Mouse (Mus musculus): ENCODE data around the gene Trim59. TPM values are rescaled to one million over a fixed set of nuclear protein-coding genes. Genes with fewer than 3 reads are reported as not detected.

The Trim59 gene
- polyA plus RNA-seq (2014; fragmentation: Nextera tagmentation; extraction: Ambion mirVana): 223 and 243 TPM in 2 replicates

DNA sequence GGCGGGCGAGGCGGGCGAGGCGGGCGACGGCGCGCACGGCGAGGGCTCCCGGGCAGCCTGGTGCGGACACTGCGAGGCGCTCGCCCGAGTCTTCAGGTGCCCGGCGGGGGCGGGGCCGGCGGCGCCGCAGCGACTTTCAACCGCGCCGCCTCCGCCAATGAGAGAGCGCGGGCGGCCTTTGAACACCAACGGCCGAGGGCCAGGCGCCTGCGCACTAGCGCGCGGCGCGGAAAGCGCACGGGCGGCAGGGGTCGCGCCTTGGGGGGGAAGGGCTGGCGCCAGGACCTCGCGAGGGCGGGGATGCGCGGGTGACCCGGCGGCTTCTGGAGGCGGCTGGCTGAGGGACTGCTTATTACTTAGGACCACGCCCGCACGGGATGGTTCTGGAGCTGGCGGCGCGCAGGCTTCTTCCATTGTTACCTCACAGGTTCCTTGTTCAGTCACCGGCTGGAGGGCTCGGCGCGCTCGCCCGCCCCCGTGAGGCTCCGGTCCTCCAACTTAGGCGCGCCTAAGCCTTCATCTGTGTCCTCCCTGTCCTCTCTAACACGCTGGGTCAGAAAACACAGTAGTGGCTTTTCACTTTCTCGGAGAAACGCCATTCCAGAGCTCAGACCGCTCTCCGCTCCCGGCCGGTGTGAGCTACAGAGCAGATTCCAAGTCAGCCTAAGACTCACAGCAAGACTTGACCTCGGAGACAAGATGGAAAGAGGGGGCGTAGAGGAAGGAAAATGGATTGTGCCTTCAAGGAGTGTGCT lies at the start of gene Trim59:
Gene Trim59 (minus strand): TSS at position 111 of the 755 bp plus-strand sequence.
- Histone ChIP-seq H3K27me3 (ENCODE audit: control insufficient read depth, insufficient read depth, low read length) (no peaks in the 10 kb centered on the region), H3K27ac (ENCODE audit: low read depth, low read length) (peak within 1 kb of the TSS; percentile 94), H3K4me2 (ENCODE audit: low read depth, low read length, severe bottlenecking) (peak within 1 kb of the TSS; percentile 86), H3K9ac (ENCODE audit: low read length) (peak within 1 kb of the TSS; percentile 98), H3K4me1 (replicated peaks; ENCODE audit: control insufficient read depth, insufficient read depth, low read length) (peaks cover 12% of the 10 kb centered on the region), H3K36me3 (ENCODE audit: control insufficient read depth, insufficient read depth, low read length) (no peaks in the 10 kb centered on the region; the same call in 1 of the 2 replicates), H3K4me3 (ENCODE audit: low read depth, low read length) (peak within 1 kb of the TSS; percentile 84), H3K9me3 (ENCODE audit: control insufficient read depth, low read length) (no peaks in the 10 kb centered on the region)
- DNase-seq (ENCODE audit: low spot score) (peak; percentile 98), ATAC-seq (replicated peaks; ENCODE audit: low FRiP score) (peak; percentile 94)
- under 1% methylated on average over 65 of the region's 80 CpGs for WGBS

DNA sequence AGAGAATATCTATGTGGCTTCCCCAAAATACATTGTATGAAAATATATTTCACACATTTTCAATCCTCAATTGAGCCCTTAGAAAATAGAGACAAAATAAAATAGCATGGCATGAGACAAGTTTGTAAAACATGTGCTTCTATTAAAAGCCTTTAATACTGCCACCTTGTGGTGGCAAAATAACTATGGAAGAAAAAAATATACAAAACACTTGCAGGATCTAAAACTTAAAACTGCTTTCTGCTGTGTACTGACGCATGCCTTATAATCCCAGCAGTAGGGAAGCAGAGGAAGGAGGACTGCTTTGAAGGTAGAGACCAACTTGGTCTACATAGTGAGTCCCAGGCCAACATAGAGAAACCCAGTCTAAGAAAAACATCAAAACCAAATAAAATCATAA lies 19.4 kb upstream of the Trim59 start:
- ATAC-seq (replicated peaks; ENCODE audit: low FRiP score) (no peak), DNase-seq (ENCODE audit: low spot score) (no peak)
- Histone ChIP-seq H3K4me2 (ENCODE audit: low read depth, low read length, severe bottlenecking) (no peak overlapping the region), H3K27me3 (ENCODE audit: control insufficient read depth, insufficient read depth, low read length) (no peaks in the 10 kb centered on the region), H3K9me3 (ENCODE audit: control insufficient read depth, low read length) (no peaks in the 10 kb centered on the region), H3K4me1 (replicated peaks; ENCODE audit: control insufficient read depth, insufficient read depth, low read length) (no peaks in the 10 kb centered on the region), H3K4me3 (ENCODE audit: low read depth, low read length) (no peak overlapping the region), H3K36me3 (ENCODE audit: control insufficient read depth, insufficient read depth, low read length) (no peaks in the 10 kb centered on the region), H3K27ac (ENCODE audit: low read depth, low read length) (no peak overlapping the region), H3K9ac (ENCODE audit: low read length) (no peak overlapping the region)
- WGBS: 56% methylated on average over 1 of the region's 1 CpGs

DNA sequence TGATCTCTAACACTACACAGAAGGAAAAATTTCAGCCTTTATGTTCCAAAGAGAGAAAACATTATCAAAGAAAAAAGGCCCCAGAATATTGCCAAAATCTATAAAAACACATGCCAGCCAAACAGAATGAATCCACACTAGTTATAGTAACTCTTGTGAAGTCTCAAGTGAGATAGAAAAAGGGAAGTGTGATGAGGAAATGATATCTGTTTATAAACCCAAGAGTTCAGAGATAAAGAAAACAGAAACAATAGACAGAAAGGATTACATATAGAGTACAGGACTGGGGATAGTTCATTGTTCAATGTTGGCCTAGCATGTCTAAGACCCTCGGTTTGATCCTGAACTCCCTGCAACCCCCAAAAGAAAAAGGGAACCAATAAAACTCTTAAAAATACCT lies 18.2 kb upstream of the Trim59 start:
- no peaks in the 10 kb centered on the region for H3K4me1 ChIP-seq (replicated peaks; ENCODE audit: control insufficient read depth, insufficient read depth, low read length)
- 87% methylated on average over 1 of the region's 1 CpGs for WGBS
- DNase-seq (ENCODE audit: low spot score) (no peak), ATAC-seq (replicated peaks; ENCODE audit: low FRiP score) (no peak)
- H3K4me3 ChIP-seq (ENCODE audit: low read depth, low read length): no peak overlapping the region
- H3K9me3 ChIP-seq (ENCODE audit: control insufficient read depth, low read length): no peaks in the 10 kb centered on the region
- H3K27me3 ChIP-seq (ENCODE audit: control insufficient read depth, insufficient read depth, low read length): no peaks in the 10 kb centered on the region
- H3K9ac ChIP-seq (ENCODE audit: low read length): no peak overlapping the region
- no peaks in the 10 kb centered on the region for H3K36me3 ChIP-seq (ENCODE audit: control insufficient read depth, insufficient read depth, low read length)
- H3K27ac ChIP-seq (ENCODE audit: low read depth, low read length): no peak overlapping the region
- H3K4me2 ChIP-seq (ENCODE audit: low read depth, low read length, severe bottlenecking): no peak overlapping the region

DNA sequence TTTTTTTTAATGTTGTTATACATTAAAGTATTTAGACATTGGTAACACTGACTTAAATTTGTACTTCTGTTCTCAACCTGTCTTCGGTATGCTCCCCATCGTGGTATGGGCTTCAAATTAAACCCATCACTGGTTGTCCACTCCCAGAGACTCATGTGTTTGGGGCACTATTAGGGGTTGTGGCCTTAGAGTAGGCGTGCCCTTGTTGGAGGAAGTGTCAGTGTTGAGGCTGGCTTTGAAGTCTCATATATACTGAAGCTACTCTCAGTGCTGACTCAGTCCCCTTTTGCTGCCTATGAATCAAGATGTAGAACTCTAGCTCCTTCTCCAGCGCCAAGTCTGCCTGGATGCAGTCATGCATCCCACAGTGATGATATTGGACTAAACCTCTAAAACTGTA lies 16.1 kb upstream of the Trim59 start:
- Histone ChIP-seq H3K4me1 (replicated peaks; ENCODE audit: control insufficient read depth, insufficient read depth, low read length) (no peaks in the 10 kb centered on the region), H3K27ac (ENCODE audit: low read depth, low read length) (no peak overlapping the region), H3K27me3 (ENCODE audit: control insufficient read depth, insufficient read depth, low read length) (no peaks in the 10 kb centered on the region), H3K36me3 (ENCODE audit: control insufficient read depth, insufficient read depth, low read length) (no peaks in the 10 kb centered on the region), H3K4me2 (ENCODE audit: low read depth, low read length, severe bottlenecking) (no peak overlapping the region), H3K9me3 (ENCODE audit: control insufficient read depth, low read length) (no peaks in the 10 kb centered on the region), H3K9ac (ENCODE audit: low read length) (no peak overlapping the region), H3K4me3 (ENCODE audit: low read depth, low read length) (no peak overlapping the region)
- no peak for DNase-seq (ENCODE audit: low spot score)
- WGBS: 92% methylated on average over 4 of the region's 4 CpGs
- ATAC-seq (replicated peaks; ENCODE audit: low FRiP score): no peak

DNA sequence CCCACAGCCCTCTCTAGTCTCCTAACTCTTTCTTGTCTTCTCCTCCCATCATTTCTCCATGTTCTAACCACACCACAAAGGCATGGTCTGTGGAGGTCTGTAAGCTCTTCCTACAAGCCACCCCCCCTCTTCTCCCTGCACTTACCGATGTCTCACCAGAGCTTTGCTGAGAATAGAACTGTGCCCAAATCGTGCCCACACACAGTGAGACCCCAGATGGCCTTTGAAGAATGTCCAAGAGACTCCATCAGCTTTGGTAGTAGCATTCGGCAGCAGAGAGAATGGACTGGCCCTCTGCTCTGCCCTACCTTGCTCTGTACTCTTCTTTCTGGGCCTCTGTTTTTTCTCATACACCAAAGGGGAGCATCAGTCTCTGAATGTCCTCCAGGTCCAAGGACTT lies 11.3 kb upstream of the Trim59 start:
- no peaks in the 10 kb centered on the region for H3K36me3 ChIP-seq (ENCODE audit: control insufficient read depth, insufficient read depth, low read length)
- no peak overlapping the region for H3K27ac ChIP-seq (ENCODE audit: low read depth, low read length)
- H3K4me3 ChIP-seq (ENCODE audit: low read depth, low read length): no peak overlapping the region
- ATAC-seq (replicated peaks; ENCODE audit: low FRiP score) (no peak), DNase-seq (ENCODE audit: low spot score) (no peak)
- no peak overlapping the region for H3K9ac ChIP-seq (ENCODE audit: low read length)
- H3K9me3 ChIP-seq (ENCODE audit: control insufficient read depth, low read length): no peaks in the 10 kb centered on the region
- no peak overlapping the region for H3K4me2 ChIP-seq (ENCODE audit: low read depth, low read length, severe bottlenecking)
- H3K27me3 ChIP-seq (ENCODE audit: control insufficient read depth, insufficient read depth, low read length): no peaks in the 10 kb centered on the region
- H3K4me1 ChIP-seq (replicated peaks; ENCODE audit: control insufficient read depth, insufficient read depth, low read length): no peaks in the 10 kb centered on the region
- 94% methylated on average over 3 of the region's 3 CpGs for whole genome bisulfite sequencing

DNA sequence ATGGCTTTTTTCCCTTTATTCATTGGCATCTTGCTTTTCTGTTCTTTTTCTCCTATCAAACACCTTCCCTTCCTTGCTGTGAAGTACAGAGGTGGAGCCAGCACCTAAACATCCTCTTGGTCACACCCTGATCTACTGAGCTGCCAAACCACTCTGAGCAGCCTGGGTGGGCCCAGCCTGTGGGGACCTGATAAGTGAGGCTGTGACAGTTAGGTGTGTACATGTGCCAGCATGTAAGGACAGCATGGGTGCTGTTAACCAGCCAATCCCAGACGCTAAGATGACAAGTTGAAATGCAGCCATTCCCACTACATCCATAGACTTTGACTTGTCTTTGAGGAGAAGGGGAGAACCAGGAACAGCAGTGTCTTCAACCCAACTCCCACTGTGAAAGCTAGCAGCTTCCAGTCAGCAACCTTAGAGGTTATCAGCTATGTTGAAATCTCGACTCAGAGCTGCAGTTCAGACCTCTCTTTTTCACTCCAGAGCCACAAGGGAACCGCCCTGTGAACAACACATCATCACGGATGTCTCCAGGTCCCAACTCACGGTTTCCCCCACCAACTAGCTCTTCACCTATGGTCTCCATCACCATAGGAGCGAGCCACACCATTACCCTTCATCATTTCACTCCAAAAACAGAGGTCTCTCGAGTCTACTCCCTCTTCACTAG lies 10.3 kb upstream of the Trim59 start:
- no peak for ATAC-seq (replicated peaks; ENCODE audit: low FRiP score)
- Histone ChIP-seq H3K4me1 (replicated peaks; ENCODE audit: control insufficient read depth, insufficient read depth, low read length) (no peaks in the 10 kb centered on the region), H3K9me3 (ENCODE audit: control insufficient read depth, low read length) (no peaks in the 10 kb centered on the region), H3K4me3 (ENCODE audit: low read depth, low read length) (no peak overlapping the region), H3K27me3 (ENCODE audit: control insufficient read depth, insufficient read depth, low read length) (no peaks in the 10 kb centered on the region), H3K27ac (ENCODE audit: low read depth, low read length) (no peak overlapping the region), H3K4me2 (ENCODE audit: low read depth, low read length, severe bottlenecking) (no peak overlapping the region), H3K9ac (ENCODE audit: low read length) (no peak overlapping the region), H3K36me3 (ENCODE audit: control insufficient read depth, insufficient read depth, low read length) (no peaks in the 10 kb centered on the region)
- WGBS: 86% methylated on average over 7 of the region's 7 CpGs
- DNase-seq (ENCODE audit: low spot score): no peak

DNA sequence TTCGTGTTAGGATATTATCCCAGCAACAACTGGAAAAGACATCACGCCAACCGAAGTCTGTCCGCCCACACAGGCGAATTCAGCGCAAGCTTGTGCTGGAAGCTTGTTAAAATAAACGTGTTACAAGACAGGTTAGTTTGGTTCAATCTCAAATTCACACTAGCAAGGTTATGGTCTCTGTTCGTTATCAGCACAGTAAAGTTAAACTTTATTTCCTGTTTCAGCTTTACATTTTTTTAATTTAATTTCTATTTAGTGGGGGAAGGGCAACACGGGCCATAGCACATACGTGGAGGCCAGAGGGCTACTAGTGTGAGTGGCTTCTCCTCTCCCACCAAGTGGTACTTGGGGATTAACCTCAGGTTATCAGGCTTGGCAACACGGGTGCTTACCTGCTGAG lies 7.3 kb upstream of the Trim59 start:
- Histone ChIP-seq H3K9me3 (ENCODE audit: control insufficient read depth, low read length) (no peaks in the 10 kb centered on the region), H3K36me3 (ENCODE audit: control insufficient read depth, insufficient read depth, low read length) (no peaks in the 10 kb centered on the region), H3K27ac (ENCODE audit: low read depth, low read length) (no peak overlapping the region), H3K4me2 (ENCODE audit: low read depth, low read length, severe bottlenecking) (no peak overlapping the region), H3K4me1 (replicated peaks; ENCODE audit: control insufficient read depth, insufficient read depth, low read length) (no peaks in the 10 kb centered on the region), H3K9ac (ENCODE audit: low read length) (no peak overlapping the region), H3K4me3 (ENCODE audit: low read depth, low read length) (no peak overlapping the region), H3K27me3 (ENCODE audit: control insufficient read depth, insufficient read depth, low read length) (no peaks in the 10 kb centered on the region)
- WGBS: 94% methylated on average over 11 of the region's 11 CpGs
- no peak for DNase-seq (ENCODE audit: low spot score)
- ATAC-seq (replicated peaks; ENCODE audit: low FRiP score): no peak

DNA sequence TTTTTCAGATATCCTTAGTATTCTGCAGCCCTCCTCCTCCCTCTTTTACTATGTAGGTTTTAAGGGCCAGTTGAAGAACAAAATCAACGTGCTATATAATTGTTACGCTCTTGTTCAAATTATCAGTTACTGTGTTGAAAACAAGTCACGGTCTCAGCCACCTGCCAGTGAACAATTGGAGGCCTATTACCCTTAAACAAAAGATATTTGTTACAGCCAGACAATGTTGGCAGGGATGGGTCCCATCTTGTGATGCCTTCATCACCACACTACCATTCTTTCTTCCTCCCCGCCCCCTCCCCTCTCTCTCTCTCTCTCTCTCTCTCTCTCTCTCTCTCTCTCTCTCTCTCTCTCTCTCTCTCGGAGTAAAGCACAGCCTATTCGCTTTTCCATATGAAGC lies 4.5 kb upstream of the Trim59 start:
- Histone ChIP-seq H3K4me2 (ENCODE audit: low read depth, low read length, severe bottlenecking) (no peak overlapping the region), H3K36me3 (ENCODE audit: control insufficient read depth, insufficient read depth, low read length) (no peaks in the 10 kb centered on the region), H3K4me3 (ENCODE audit: low read depth, low read length) (no peak overlapping the region), H3K27me3 (ENCODE audit: control insufficient read depth, insufficient read depth, low read length) (no peaks in the 10 kb centered on the region), H3K9ac (ENCODE audit: low read length) (no peak overlapping the region), H3K4me1 (replicated peaks; ENCODE audit: control insufficient read depth, insufficient read depth, low read length) (peaks cover 4% of the 10 kb centered on the region; the same call in 1 of the 2 replicates), H3K27ac (ENCODE audit: low read depth, low read length) (no peak overlapping the region), H3K9me3 (ENCODE audit: control insufficient read depth, low read length) (no peaks in the 10 kb centered on the region)
- DNase-seq (ENCODE audit: low spot score): no peak
- 83% methylated on average over 6 of the region's 6 CpGs for WGBS
- ATAC-seq (replicated peaks; ENCODE audit: low FRiP score): no peak
